Mouse (Mus musculus): ENCODE data around the gene 1110051M20Rik.
A peak's percentile ranks its signal among the peaks of the same experiment; 100 is the strongest.

DNA sequence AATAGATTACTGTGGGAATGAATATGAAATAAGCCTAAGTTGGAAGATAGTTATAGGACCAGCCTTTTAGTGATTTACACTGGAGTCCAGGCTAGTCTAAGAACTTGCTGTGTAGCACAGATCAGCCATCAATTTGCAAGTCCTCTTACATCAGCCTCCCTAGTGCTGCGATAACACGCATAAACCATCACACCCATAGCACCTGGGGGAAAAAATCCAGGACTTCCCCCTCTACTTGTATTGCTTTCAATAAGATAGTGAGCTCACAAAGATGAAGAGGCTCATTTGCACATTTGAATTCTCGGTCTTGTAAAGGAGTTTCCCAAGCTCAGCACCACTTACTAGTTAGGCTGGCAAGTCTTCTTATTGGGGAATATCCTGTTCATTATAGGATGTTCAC lies 9.9 kb upstream of the 1110051M20Rik start:
- TF ChIP-seq USF1 (IDR thresholded peaks at IDR 0.05; ENCODE audit: low read depth, low read length) = no peak
- no peak for TF ChIP-seq CHD2 (IDR thresholded peaks at IDR 0.05; ENCODE audit: low read length)
- no peak for TF ChIP-seq HCFC1 (IDR thresholded peaks at IDR 0.05; ENCODE audit: low read depth, low read length)
- TF ChIP-seq NRF1 (IDR thresholded peaks at IDR 0.05; ENCODE audit: low read depth, low read length) = no peak
- 0 out of 2 replicates have a peak, but pooled peaks have one; percentile 38 for TF ChIP-seq TCF12 (IDR thresholded peaks at IDR 0.05; ENCODE audit: low read depth, low read length)
